Mouse (Mus musculus) neural tube, embryonic 11.5 days (tissue): ENCODE data around the gene Trmt5. TPM values are rescaled to one million over a fixed set of nuclear protein-coding genes. Genes with fewer than 3 reads are reported as not detected.

ENCODE experiments used
- ATAC-seq: fragments of 200-750 bp; cut with Nextera tagmentation; 2 replicates; pipeline ENCODE4 v1.8.0; 2017; ENCODE audit warnings: moderate number of reproducible peaks, mild to moderate bottlenecking, moderate TSS enrichment, moderate library complexity; ENCODE audit not compliant: insufficient read depth, low FRiP score, low TSS enrichment
- DNase-seq: peaks from one replicate; pipeline ENCODE4 v3.0.0-alpha.2; 2015; ENCODE audit warnings: low spot score
- H3K27ac ChIP-seq: fragments of 300-500 bp; sonication (generic); 2 replicates; pipeline ENCODE4 v1.5.1; 2014; ENCODE audit warnings: low read depth, mild to moderate bottlenecking, low read length
- H3K27me3 ChIP-seq: fragments of 300-500 bp; sonication (generic); 2 replicates; pipeline ENCODE4 v1.6.1; 2014; ENCODE audit warnings: mild to moderate bottlenecking, low read length, mixed read lengths; ENCODE audit not compliant: control insufficient read depth, insufficient read depth
- H3K36me3 ChIP-seq: fragments of 300-500 bp; sonication (generic); 2 replicates; pipeline ENCODE4 v1.6.1; 2014; ENCODE audit warnings: mild to moderate bottlenecking, low read length, moderate library complexity, mixed read lengths; ENCODE audit not compliant: control insufficient read depth, insufficient read depth
- H3K4me1 ChIP-seq: fragments of 300-500 bp; sonication (generic); 2 replicates; pipeline ENCODE4 v1.6.1; 2014; ENCODE audit warnings: low read length, mixed read lengths; ENCODE audit not compliant: control insufficient read depth, insufficient read depth
- H3K4me2 ChIP-seq: fragments of 300-500 bp; sonication (generic); 2 replicates; pipeline ENCODE4 v1.6.1; 2014; ENCODE audit warnings: low read depth, mild to moderate bottlenecking, moderate library complexity
- H3K4me3 ChIP-seq: fragments of 300-500 bp; sonication (generic); 2 replicates; pipeline ENCODE4 v1.5.1; 2014; ENCODE audit warnings: low read depth, low read length
- H3K9ac ChIP-seq: fragments of 300-500 bp; sonication (generic); 2 replicates; pipeline ENCODE4 v1.6.1; 2014; ENCODE audit warnings: mild to moderate bottlenecking, low read length
- H3K9me3 ChIP-seq: fragments of 300-500 bp; sonication (generic); 2 replicates; pipeline ENCODE4 v1.6.1; 2016; ENCODE audit warnings: low read length; ENCODE audit not compliant: control insufficient read depth
- WGBS: fragments of 180-500 bp; shearing (Covaris S2); extraction: QIAGEN DNeasy Blood & Tissue Kit; methylation state at CpG from one replicate; pipeline ENCODE4 v1.1.7; 2014; 5-methylcytosine and 5-hydroxymethylcytosine counted together
- polyA plus RNA-seq: library from polyadenylated mRNA; unstranded; fragments of >200 nt; fragmentation: Nextera tagmentation; extraction: Ambion mirVana; gene quantifications from 2 replicates; pipeline ENCODE4 v1.2.1, GENCODE M21; 2014

The Trmt5 gene
- polyA plus RNA-seq, 1 experiment from 2014 or later = 21.1 TPM

DNA sequence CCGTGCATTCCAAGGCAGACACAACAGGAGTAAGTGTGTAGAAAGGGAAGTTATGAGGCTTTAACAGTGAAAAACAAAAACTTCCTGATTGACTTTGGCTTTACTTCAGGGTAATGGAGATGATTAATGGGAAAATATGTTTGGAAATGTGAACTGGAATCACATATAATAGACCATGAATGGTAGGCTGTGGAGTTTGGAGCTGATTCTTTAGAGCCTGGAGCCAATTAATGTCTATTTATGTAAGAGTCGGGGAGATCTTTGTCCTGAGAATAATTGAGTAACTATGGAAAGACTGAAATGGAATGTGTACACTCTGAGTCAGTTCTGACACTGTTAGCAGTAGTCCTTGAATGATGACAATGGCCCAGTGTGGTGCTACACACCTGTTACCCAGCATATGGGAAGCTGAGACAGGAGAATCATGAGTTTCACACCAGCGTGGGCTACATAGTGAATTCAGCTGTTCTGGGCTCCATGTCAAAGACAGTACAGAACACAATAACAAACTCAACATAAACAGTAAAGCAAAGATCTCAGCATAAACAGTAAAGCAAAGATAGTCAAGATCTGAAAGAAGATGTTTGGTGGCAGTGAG, 21.0 kb downstream of the Trmt5 start:
- no peaks in the 10 kb centered on the region for H3K27me3 ChIP-seq
- WGBS = 85% methylated on average over 3 of the region's 3 CpGs
- no peak overlapping the region for H3K4me2 ChIP-seq
- H3K4me3 ChIP-seq = no peak overlapping the region
- no peak overlapping the region for H3K27ac ChIP-seq
- no peaks in the 10 kb centered on the region for H3K36me3 ChIP-seq
- no peak for ATAC-seq
- no peak for DNase-seq
- H3K9me3 ChIP-seq = no peaks in the 10 kb centered on the region
- no peaks in the 10 kb centered on the region for H3K4me1 ChIP-seq
- H3K9ac ChIP-seq = no peak overlapping the region

DNA sequence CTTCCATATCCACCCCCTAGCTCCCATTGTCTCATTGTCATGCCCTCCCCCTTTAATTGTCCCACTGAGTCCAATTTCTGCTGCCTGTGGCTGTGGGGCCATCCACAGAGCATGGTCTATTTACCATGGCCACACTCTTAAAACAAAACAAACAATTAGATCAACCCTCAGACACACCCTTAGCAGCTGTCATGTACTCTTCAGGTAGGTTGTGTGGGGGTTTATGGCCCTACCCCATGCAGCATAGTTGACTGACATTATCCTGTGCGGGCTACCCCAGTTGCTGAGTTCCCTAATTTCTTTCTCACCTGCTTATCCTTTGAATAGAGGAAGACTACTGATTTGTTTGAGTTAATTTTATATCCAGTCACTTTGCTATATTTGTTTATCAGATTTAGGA, 26.2 kb downstream of the Trmt5 start:
- no peaks in the 10 kb centered on the region for H3K9me3 ChIP-seq
- ATAC-seq (no peak), DNase-seq (no peak)
- no peaks in the 10 kb centered on the region for H3K36me3 ChIP-seq
- no peaks in the 10 kb centered on the region for H3K4me1 ChIP-seq
- 77% methylated on average over 1 of the region's 1 CpGs for WGBS
- no peak overlapping the region for H3K4me2 ChIP-seq
- H3K4me3 ChIP-seq = no peak overlapping the region
- no peaks in the 10 kb centered on the region for H3K27me3 ChIP-seq
- H3K9ac ChIP-seq = no peak overlapping the region
- H3K27ac ChIP-seq = no peak overlapping the region

DNA sequence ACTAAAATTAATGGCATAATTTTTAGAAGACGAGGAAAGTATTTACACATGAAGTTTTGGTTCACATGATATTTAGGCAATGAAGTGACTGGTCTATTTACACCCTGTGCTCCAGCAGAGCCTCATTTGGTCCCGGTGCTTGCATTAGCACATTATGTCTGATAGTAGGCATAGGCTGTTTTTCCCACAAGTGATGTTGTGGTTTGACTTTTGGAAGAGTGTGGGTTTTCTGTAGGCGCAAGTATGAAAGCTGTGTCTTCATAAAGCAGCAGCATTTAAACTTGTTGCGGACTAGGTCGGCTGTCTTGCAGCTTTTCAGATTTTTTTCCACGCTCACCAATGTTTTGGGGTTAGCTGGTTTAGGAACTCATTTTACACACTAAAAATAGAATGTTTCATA, 27.2 kb downstream of the Trmt5 start:
- DNase-seq (no peak), ATAC-seq (no peak)
- Histone ChIP-seq H3K4me2 (no peak overlapping the region), H3K9me3 (no peaks in the 10 kb centered on the region), H3K9ac (no peak overlapping the region), H3K27me3 (no peaks in the 10 kb centered on the region), H3K36me3 (no peaks in the 10 kb centered on the region), H3K4me1 (no peaks in the 10 kb centered on the region), H3K27ac (no peak overlapping the region), H3K4me3 (no peak overlapping the region)
- WGBS = 93% methylated on average over 6 of the region's 6 CpGs

DNA sequence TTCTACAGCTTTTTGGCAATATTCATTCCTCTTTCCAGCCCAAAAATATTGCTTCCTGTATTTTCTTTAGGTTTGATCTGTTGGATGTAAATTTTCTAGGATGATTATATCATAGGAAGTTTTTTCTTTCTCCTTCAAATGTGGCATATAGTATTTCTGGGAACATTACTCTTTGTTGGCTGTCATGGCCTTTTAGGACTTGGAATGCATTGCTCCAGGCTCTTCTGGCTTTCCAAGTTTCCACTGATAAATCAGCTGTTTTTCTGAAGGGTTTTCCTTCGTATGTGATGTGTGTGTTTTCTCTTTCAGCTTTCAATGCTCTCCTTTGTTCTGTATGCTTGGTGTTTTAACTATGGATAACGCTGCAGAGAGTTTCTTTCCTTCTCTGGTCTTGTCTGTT, 31.5 kb downstream of the Trmt5 start:
- 64% methylated on average over 2 of the region's 2 CpGs for WGBS
- H3K9ac ChIP-seq = no peak overlapping the region
- H3K4me2 ChIP-seq = no peak overlapping the region
- ATAC-seq = no peak
- DNase-seq = no peak
- H3K4me1 ChIP-seq = no peaks in the 10 kb centered on the region
- H3K4me3 ChIP-seq = no peak overlapping the region
- H3K36me3 ChIP-seq = no peaks in the 10 kb centered on the region
- no peaks in the 10 kb centered on the region for H3K9me3 ChIP-seq
- no peaks in the 10 kb centered on the region for H3K27me3 ChIP-seq
- no peak overlapping the region for H3K27ac ChIP-seq

DNA sequence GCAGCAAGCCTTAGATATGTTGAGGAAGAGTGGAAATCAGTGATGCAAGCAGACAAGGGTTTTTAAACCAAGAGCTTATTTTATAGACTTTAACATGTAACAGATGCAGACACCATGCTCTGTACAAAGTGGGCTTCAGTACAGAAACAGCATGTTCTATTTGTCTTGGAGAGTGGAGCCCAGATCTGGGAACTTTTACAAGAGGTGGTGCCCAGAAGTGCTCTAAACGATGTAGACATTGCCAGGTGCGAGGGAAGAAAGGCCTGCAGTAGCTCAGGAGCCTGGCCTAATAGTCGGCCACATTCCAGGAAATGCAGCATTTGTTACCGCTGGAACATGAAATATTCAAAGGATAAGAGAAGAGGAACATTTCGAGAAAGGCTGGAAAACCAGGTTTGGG, 40.8 kb downstream of the Trmt5 start:
- H3K4me1 ChIP-seq = no peaks in the 10 kb centered on the region
- ATAC-seq (no peak), DNase-seq (no peak)
- no peak overlapping the region for H3K4me3 ChIP-seq
- no peaks in the 10 kb centered on the region for H3K9me3 ChIP-seq
- H3K9ac ChIP-seq = no peak overlapping the region
- no peak overlapping the region for H3K27ac ChIP-seq
- H3K4me2 ChIP-seq = no peak overlapping the region
- WGBS = 75% methylated on average over 5 of the region's 5 CpGs
- no peaks in the 10 kb centered on the region for H3K36me3 ChIP-seq
- no peaks in the 10 kb centered on the region for H3K27me3 ChIP-seq

DNA sequence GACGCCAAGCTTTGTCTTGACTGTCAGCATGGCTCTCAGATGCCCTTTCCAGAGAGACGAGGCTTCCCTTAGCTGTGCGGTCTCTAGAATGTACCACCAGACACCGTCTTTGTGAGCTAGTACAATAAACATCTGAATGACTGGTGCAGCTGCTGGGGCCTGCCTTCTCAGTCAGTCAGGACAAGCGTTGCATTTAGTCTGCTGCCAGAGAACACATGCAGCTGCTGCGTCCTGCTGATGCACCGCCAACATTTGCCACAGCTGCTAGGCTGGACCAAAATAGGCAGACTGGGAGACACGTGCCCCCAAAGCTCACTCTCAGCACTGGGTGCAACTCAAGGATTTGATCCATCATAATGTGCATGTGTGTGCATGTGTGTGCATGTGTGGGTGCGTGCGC, 44.5 kb downstream of the Trmt5 start:
- Histone ChIP-seq H3K36me3 (no peaks in the 10 kb centered on the region), H3K4me2 (no peak overlapping the region), H3K4me1 (no peaks in the 10 kb centered on the region), H3K4me3 (no peak overlapping the region), H3K27me3 (no peaks in the 10 kb centered on the region), H3K9me3 (no peaks in the 10 kb centered on the region), H3K27ac (peak overlapping the region; percentile 24; the same call in 1 of the 2 replicates), H3K9ac (no peak overlapping the region)
- 39% methylated on average over 10 of the region's 10 CpGs for WGBS
- DNase-seq (peak; percentile 64), ATAC-seq (peak; percentile 72)

DNA sequence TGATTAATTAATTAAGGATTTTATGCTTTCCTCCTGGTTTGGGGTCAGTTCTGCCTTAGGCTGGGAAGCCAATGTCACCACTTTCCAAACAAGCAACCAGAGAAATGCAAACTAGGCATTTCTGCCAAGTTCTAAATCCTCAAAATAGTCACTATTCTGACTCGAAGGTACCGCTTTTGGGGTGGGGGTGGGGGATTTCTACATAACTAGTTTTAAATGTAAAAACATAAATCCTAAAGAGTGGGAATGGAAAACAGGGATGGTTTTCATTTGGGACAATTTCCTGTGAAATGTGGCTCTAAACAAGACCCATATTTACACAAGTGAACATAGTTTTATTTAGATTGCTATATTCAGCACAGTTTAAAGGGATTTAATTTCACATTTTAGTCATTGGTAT, 53.9 kb downstream of the Trmt5 start:
- Histone ChIP-seq H3K4me2 (no peak overlapping the region), H3K27me3 (no peaks in the 10 kb centered on the region), H3K9me3 (no peaks in the 10 kb centered on the region), H3K4me1 (no peaks in the 10 kb centered on the region), H3K36me3 (no peaks in the 10 kb centered on the region), H3K9ac (no peak overlapping the region), H3K27ac (no peak overlapping the region), H3K4me3 (no peak overlapping the region)
- WGBS = 85% methylated on average over 2 of the region's 2 CpGs
- no peak for DNase-seq
- no peak for ATAC-seq

DNA sequence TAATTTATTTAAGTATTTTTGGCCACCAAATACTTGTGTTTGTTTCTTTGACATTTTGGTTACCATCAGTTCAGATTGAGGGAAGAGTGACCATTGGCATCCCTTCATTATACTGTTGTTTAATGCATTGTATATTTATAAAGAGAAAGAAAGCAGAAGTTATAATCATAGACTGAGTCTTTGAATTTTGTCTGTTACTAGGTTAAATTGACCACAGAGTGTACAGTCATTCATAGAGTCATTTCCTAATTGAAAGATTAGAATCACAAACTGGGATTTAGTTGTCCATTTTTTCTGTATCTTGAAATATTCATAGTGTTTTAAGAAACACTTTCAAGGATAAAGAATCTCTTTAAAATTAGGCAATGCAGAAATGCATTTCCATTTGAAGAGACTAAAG, 55.0 kb downstream of the Trmt5 start:
- Histone ChIP-seq H3K9ac (no peak overlapping the region), H3K4me2 (no peak overlapping the region), H3K27ac (no peak overlapping the region), H3K9me3 (no peaks in the 10 kb centered on the region), H3K27me3 (no peaks in the 10 kb centered on the region), H3K4me3 (no peak overlapping the region), H3K4me1 (no peaks in the 10 kb centered on the region), H3K36me3 (no peaks in the 10 kb centered on the region)
- ATAC-seq (no peak), DNase-seq (no peak)

DNA sequence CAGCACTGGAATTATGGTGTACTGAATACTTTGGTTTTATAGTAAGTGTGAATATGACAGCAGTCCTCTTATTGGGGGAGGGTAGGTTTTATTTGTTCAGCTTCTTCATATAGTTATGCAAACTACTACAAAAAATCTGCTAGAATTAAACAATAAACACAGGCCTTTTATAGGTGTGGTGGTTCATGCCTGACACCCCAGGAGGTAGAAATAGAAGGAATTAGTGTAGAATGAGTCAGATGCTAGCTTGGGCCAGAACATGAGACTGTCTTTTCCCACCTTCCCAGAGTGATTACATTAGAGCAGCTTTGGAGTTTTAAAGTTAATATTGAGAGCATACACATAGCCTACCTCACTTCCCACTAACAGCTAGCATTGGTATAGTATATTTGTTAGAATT, 56.3 kb downstream of the Trmt5 start:
- Histone ChIP-seq H3K36me3 (no peaks in the 10 kb centered on the region), H3K4me2 (no peak overlapping the region), H3K4me1 (no peaks in the 10 kb centered on the region), H3K9me3 (no peaks in the 10 kb centered on the region), H3K27me3 (no peaks in the 10 kb centered on the region), H3K4me3 (no peak overlapping the region), H3K9ac (no peak overlapping the region), H3K27ac (no peak overlapping the region)
- no peak for ATAC-seq
- no peak for DNase-seq
